Mouse (Mus musculus) spleen, embryonic (tissue): ENCODE measurements around the gene Ppp4r3b.

Experiments used
- CTCF ChIA-PET: fragments of 350-600 bp; sonication (Branson Sonifier 250); formaldehyde crosslinking; loops from one replicate; lab custom pipeline; 2022; lab: Charles Lee

Gene Ppp4r3b

DNA sequence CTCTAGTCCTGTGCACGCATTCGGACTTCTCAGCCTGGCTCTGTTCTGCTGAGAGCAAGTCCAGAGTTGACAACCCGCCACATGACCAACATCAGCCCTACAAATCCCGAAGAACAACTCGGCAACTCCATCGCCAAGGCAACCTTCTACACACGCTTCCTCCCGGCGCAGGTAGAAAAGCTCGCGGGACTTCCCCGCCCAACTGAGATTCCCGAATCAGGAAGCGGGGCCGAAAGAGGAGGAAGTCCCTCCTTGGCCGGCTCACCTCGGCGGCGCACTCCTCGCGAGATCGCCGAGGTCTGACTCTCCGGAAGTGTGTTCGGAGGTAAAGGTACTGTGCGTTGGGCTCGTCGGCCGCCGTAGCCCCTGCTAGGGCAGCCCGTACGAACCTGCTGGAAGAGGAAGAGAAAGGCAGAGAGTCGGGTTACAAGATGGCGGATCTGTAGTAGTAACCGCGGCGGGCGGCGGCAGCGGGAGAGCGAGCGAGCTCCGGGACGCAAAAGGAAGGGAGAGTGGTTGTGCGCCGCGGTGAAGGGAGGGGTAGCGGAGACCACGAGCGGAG is at the start of gene Ppp4r3b:
TSS of gene Ppp4r3b (plus strand) at position 328 of the 562 bp plus-strand sequence.
- CTCF ChIA-PET = no interaction called here

DNA sequence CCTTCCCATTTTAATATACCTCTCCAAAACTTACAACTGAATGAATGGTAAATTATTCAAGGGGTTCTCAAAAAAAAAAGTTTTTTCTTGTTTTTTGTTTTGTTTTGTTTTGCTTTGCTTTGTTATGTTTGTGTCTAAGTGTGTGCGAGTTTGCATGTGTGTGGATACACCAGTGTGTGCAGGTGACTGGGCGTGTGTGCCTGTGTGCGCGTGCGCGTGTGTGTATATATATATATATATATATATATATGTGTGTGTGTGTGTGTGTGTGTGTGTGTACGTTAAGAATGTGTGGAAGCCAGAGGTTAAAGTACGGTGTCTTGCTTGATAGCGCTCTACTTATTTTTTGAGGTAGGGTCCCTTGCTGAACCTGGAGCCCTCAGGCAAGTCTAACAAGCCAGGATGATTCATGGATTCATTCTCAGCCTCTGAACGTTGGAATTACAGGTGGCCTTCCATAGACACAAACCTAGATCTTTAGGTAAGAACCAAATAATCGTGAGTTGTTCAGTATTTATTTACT is 42.8 kb upstream of the Ppp4r3b start:
- CTCF ChIA-PET = no interaction called here

DNA sequence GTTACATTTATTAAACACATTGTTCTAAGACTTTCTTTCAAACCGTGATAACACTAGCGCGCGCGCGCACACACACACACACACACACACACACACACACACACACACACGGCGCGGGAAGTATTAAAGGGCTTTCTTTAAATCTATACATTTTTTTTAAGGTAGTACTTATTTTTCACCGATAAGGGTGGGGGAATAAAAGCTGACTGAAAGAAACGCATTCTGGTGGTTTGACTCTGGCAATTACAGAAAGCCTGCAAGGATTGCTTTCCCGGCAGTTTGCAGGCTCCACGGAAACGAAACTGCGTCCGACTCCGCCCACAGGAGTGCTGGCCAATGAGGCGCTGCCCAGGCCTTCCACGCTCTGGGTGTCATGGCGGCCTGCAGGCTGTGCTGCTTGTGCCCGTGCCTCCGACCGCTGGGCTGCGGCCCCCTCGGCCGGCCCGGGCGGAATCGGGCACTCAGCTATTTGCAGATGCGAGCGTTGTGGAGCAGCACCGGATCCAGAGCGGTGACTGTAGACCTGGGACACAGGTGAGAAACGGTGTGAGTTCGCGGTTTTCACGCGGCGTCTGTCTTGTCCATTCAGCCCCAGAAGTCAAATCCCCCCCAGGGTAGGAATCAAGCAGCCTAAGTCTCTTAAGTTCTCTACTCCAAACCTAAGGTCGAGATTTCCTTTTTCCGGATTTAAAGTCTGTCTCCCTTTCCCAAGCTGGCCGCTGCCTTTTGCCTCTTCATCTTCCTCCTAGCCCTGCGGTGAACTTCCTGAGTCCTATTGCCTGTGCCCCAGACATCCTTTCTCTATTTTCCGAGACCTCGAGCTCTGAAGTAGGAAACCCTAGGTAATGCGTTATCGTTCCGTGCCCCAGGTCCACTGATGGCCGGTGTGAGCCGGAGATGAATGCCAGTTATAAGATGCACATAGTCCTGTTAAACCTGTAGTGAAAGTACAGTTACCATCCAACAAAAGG is 42.0 kb upstream of the Ppp4r3b start, which contains the start of gene Pnpt1:
TSS of gene Pnpt1 (plus strand) at position 360 of the 971 bp plus-strand sequence.
- CTCF ChIA-PET = no interaction called here

DNA sequence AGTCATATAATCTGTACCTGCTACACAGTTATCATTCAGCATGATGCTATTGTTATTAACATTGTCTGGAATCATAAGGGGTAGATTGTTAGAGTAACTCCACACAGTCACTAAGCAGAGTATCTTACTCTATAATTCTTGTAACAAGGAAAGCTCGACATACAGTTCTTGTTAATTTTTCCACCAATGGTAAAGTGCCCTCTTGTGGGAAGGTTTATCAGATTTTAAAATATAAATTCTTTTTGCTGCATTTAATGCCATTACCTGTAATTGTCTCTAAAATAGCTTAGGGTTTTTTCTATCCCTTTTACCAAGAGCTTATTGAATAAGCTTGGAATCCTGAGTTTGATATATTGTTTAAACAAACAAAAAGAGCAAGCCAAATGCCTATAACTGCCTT is 32.0 kb upstream of the Ppp4r3b start:
- CTCF ChIA-PET = no interaction called here

DNA sequence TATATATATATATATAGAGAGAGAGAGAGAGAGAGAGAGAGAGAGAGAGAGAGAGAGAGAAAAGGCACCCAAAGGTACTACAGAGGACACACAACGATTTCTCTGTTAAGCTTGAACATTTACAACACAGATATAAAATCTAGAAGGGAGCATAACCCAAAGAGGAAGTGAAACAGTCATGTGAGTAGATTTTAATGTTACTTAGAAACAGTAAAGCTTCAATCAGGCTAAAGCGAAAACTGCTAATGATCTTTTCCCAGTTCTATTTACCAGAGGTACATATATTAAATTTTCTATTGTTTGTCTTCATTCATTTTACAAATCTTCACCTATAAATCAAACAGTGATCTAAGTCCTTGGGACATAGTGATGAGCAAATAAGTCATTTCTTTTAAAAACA is 23.8 kb upstream of the Ppp4r3b start:
- CTCF ChIA-PET = no interaction called here

DNA sequence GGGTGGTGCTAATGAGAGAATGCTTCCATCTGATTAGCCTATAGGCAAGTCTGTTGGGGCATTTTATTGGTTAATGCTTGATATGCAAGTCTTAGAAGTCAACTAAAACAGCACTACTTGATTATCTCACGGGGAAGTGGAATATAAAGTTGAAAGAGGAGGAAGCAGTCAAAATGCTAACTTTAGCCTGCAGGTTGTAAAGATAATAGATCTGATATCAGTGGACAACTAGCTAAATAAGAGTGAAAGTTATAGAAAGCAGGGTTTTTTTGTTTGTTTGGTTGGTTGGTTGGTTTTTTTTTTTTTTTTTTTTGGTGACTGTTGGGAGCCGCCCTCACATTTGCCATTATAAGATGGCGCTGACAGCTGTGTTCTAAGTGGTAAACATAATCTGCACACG is 9.1 kb upstream of the Ppp4r3b start:
- CTCF ChIA-PET = interaction anchor here (0.7 kb wide), 1 partner anchor 19 kb away, joined by 5 read pairs; no protein-coding TSS in a partner anchor

DNA sequence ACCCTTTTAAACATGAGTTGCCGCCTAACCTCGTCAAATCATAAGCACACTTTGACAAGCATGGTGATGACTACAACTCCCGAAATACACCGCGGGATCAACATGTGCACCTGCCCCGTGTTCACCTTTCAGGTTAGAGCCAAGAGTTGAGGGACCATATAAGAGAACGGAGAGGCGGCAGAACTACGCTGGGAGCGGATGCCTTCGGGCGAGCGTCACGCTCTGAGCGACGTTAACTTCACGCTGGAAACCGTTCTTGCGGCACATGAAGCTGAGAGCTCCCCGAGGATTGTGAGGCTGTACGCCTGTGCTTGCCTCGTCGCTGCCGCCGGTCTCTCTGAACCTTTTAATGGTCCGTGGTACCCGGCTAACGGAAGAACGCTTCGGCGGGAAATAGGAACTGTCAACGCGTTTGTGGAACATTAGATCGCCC is 715 bp upstream of the Ppp4r3b start:
- CTCF ChIA-PET = no interaction called here

DNA sequence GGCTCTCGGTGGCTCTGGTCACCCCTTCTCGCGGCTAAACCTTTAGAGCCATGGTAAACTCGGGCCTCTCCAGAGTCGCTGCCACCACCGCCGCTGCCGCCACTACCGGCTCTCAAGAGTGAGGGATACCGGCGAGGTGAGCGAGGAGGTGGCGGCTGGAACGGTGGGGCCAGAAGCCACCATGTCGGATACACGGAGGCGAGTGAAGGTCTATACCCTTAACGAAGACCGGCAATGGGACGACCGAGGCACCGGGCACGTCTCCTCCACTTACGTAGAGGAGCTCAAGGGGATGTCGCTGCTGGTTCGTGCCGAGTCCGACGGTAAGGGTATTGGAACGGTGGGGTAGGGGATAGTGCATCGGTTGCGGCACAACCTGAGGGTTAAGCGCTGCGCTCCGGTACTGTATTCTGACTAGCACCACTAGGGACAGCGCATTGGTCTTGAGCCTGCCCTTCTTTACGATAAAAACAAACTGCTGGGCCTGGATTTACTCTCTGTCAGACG is 488 bp downstream of the Ppp4r3b start:
- CTCF ChIA-PET = no interaction called here

DNA sequence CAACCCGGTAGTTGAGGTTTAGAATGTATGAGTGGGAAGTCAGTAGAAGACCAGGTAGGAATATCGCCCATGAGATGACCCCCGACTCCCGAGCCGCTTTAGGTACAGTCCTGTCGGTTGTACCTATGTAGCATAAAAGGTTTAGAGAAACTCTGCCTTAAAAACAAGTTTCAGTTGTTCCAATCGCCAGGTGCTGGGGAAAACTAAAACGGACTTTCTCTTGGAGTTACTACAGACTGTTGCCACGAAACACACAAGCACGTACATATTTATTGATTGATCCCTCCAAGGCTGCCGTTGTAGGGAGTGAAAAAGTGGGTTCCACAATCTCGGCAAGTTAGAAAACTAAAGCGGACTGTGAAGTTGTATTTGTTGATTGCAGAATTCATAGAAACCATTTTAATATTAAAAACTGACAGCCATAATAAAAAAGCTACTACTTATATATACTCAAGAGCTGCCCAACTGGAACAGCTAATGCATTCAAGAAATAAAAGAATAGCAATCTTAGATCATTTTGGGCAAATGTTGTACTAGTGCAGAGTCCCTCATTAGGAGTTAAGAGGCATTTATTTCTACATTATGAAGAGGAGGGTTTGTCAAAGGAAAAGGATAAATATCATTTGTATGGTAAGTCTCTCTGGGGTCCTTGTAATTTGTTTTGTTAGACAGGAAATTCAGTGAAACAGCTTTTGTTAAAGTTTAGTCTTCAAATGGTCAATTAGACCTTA is 1.2 kb downstream of the Ppp4r3b start:
- CTCF ChIA-PET = no interaction called here

DNA sequence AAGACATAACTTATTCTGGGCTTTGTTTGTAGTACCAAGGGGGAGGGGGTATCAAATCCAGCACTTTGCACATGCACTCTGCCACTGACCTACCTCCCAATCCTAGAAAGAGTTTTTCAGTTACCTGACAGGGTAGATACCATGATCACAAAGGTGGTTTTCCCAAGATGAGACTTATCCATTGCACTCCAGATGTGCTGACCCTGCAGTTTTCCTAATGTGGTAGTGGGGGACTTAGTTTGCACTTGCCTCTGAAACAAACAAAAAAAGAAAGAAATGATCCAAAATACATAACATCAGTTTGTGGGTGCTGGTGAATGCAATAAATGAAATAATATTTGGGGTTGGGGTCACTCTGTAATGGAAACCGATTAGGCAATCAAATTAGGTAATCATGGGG is 6.6 kb downstream of the Ppp4r3b start:
- CTCF ChIA-PET = interaction anchor here (0.7 kb wide), 1 partner anchor 9 kb away, joined by 4 read pairs; no protein-coding TSS in a partner anchor

DNA sequence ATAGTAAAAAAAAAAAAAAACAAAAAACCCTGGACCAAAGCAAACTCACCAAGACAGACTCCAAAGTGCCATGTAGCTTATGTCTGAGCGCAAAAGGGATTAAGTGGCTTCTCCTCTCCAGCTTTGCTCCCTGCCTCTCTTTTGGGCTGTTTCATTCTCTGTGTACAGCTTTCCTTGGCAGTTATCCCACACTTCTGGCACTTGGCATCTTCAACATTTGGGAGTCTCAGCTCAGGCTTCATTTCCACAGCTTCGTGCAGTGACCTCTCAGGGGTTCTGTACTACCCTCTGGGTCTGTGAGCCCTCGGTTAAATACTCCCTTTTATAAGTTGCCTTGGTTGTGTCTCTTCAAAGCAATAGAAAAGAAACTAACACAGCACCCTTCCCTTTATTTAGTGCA is 8.0 kb downstream of the Ppp4r3b start:
- CTCF ChIA-PET = interaction anchor here (0.5 kb wide), 1 partner anchor 34 kb away, joined by 3 read pairs; no protein-coding TSS in a partner anchor

DNA sequence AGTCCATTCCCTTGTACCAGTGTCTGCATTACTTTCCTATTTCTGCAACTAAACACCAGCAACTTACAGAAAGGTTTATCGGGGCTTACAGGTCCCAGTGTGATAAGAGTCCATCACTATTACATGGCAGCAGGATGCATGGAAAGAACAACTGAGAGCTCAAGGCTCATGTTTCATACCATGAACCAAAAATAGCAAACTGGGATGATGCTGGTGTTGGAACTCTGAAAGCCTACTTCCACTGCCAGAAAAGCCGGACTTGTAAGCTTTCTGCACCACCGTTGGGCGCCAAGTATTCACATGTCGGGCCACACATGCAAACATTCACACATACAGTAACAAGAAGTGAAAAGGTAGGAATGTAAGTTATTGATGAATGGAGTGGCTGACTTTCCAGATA is 9.1 kb downstream of the Ppp4r3b start:
- CTCF ChIA-PET = no interaction called here

DNA sequence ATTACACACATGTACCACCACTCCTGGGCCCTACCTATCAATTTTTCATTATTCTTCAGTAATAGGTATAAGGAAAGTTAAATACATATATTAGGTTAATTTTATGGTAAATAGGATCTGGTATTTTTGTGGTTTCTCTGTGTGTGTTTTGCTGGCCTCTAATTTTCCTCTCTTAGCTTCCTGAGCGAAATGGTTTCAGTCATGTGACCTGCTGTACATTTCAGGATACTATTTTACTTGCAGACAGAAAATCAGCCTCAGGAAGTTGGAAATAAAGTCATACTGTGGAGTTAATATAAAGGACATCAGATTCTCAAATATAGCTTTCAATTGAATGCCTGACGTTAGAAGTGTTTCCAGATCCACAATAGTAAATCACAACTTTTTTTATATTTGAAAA is 16.3 kb downstream of the Ppp4r3b start:
- CTCF ChIA-PET = interaction anchor here (0.6 to 0.7 kb wide), 3 partner anchors 9 to 309 kb away, joined by 3 to 5 read pairs (median 4); no protein-coding TSS in a partner anchor

DNA sequence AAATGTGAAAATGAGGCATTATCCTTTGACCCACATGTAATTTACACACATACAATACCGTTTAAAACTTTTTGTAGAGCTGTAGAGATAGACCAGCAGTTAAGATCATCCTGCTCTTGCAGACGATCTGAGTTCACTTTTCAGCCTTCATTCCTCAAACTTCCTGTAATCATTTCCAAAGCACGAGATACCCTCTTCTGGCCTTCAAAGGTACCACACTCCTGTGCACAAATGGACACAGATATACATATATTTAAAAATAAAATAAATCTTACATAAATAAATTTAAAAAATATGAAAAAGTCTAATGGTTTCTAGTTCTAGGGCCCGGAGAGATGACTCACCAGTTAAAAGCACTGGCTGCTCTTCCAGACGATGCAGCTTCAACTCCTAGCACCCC is 31.0 kb downstream of the Ppp4r3b start:
- CTCF ChIA-PET = interaction anchor here (0.6 kb wide), 1 partner anchor 37 kb away, joined by 3 read pairs; no protein-coding TSS in a partner anchor

DNA sequence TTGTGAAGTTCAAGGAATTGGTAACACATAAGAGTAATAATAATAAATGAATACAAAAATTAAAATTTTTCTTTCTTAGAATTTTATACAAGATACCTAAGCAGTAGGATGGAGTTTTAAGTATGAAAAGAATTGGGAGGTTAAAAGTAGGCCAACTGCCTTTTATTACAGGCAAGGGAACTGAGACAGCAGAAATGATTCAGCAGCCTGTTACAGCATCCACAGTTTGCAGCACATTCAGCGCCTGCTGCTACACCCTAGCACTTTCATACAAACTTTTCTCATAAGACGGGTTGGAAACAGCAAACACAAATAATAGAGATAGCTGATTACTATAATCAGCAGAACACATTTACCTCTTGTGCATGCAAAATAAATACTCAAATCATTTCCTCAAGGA is 37.1 kb downstream of the Ppp4r3b start:
- CTCF ChIA-PET = no interaction called here

DNA sequence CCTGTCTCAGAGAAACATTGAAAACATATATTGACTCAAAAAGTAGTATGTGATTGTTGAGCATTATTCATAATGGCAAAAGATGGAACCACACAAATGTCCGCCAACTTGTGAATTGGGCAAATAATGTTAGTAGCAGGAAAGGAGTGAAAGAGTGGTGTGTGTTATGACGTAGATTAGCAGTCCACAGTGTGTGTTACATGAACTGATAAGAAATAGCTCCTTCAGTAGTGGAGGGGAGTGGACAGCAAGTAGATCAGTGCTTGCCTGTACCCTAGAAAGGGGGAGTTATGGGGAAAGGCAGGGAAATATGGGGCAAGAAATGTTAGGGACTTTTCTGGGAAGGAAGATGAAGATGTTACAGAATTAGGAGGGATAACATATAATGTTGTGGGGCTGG is 43.5 kb downstream of the Ppp4r3b start:
- CTCF ChIA-PET = no interaction called here

DNA sequence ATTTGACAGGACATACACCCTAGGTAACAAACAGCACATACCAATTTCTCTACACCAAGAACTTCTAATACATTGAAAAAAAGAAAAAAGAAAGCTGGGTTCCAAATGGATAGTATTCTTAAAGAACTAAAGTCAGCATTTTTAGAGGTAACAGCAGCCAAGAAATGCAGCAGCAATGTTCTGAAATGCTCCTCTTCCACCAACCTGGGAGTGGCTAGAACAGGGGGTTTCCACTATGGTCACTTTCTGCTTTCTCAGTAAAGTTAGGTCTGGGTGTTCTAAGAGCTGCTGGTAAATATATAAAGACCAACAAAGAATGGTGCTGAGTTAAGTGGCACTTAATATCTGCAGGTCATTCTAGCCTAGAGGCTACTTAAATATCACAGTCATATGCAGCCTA is 46.4 kb downstream of the Ppp4r3b start:
- CTCF ChIA-PET = no interaction called here

DNA sequence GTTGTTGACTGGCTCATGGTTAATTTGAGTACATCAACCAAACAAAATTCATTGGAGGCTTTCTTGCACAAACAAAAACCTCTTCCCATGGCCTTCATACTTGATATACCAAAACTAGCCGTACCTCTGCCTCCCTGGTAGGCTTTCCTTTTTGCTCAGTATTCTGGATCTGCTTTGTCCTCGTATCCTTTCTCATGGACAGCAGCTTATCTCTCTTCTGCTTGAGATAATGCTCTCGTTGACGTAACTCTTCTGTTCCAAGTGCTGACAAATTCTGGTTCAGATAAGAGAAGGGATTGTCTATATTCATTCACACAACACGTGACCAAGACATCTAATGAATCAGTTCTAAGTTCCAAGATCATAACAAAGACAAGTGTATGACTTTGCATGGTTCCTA is 49.6 kb downstream of the Ppp4r3b start:
- CTCF ChIA-PET = no interaction called here

DNA sequence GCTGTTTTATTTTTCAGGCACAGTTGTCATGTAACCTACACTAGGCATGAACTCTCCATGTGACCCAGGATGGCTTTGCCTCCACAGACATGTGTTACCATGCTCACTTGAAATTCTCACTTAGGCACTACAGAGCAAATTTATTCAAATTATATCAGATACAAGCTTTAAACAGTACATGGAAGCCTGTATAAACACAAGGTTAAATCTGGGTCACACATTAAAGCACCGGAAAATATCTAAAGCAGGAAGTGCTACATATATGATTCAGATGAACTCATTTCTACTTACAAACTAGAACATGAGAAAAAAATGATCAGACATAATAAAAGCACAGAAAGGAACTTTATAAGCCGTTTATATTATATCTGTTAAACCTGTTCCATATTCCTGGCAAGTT is 52.1 kb downstream of the Ppp4r3b start:
- CTCF ChIA-PET = no interaction called here

DNA sequence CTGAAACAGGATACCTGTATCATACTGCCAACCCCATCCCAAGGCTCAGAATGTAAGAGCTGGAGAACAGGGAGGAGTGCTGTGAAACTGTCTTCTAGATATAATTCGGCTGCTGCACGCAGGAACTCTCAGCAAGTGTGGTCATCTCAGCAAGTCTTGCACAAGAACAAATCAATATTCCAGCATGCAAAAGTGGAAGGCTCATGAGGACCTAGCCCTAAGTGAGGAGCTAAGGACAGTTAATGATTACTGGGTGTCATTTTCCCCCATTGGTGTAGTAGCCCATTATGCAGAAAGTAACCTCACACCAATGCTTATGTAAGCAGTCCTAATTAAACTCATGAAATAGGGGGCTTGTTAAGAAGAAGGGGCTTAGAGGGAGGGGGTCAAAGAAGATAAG is 56.3 kb downstream of the Ppp4r3b start:
- CTCF ChIA-PET = no interaction called here

DNA sequence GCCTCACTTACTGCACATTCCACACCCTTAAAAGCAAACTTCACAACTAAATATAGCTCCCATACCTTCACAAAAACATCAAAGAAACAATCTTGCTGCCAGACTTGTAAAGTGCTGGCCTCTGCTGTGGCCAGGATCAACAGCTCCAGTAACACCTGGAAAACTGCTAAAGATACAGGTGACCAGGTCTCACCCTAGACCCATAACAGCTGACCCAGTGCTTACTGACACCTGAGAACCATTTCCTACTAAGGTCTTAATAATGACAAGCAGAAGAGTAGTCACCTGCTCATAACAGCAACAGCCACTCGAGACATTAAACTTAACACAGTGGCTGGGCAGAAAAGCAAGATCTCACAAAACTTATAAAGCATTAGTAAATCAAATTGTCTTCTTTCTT is 60.9 kb downstream of the Ppp4r3b start:
- CTCF ChIA-PET = no interaction called here
